Mouse (Mus musculus) spleen, postnatal 36 days (tissue): ENCODE results near the gene 4632433K11Rik.
A peak's percentile ranks its signal among the peaks of the same experiment; 100 is the strongest.
"Not testable (repeated sequence)": the region's sequence is repeated elsewhere in the genome, so short reads cannot be mapped to it uniquely, and the experiment has no call there.

Experiments
- DNase-seq, 2 experiments: peaks; one replicate each; pipeline ENCODE4 v3.0.0; 2022; ENCODE audit warnings: low spot score in 2 of 2, mixed read lengths in 1 of 2

Gene 4632433K11Rik

GRCm38 (mm10) chr7:5033818-5034217 is at the start of gene 4632433K11Rik:
Gene 4632433K11Rik (plus strand): TSS chr7:5034118.
- DNase-seq = no peak

GRCm38 (mm10) chr7:4988250-4988649 is 45.7 kb upstream of the 4632433K11Rik start:
- DNase-seq = no peak

DNA sequence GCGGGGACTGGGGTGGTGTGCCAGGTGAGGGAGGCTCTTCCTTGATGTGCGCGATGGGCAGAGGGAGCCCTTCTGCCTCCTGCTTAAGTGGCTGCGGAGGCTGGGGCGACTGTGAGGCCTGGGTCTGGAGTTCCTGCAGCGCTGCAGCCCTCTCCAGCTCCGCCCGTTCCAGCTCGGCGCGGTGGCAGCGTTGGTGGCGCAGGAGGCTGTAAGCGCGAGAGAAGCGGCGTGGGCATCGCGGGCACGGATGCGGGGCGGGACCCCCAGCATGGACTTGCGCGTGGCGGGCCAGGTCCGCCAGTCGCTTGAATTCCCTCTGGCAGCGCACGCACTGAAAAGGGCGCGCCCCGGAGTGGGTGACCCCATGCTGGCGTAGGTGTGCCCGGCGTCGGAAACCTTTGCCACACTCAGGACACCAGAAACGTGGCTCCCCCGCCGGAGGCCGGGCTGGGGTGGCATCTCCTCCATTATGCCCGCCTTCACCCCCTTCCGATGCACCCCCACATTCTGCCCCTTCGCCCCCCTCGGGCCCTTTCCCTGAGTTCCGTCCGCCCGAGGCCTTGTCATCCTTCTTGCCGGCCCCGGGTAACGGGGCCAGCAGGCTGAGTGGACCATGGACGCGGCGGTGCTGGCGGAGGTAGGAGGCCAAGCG is 40.4 kb upstream of the 4632433K11Rik start:
- no peak for DNase-seq

DNA sequence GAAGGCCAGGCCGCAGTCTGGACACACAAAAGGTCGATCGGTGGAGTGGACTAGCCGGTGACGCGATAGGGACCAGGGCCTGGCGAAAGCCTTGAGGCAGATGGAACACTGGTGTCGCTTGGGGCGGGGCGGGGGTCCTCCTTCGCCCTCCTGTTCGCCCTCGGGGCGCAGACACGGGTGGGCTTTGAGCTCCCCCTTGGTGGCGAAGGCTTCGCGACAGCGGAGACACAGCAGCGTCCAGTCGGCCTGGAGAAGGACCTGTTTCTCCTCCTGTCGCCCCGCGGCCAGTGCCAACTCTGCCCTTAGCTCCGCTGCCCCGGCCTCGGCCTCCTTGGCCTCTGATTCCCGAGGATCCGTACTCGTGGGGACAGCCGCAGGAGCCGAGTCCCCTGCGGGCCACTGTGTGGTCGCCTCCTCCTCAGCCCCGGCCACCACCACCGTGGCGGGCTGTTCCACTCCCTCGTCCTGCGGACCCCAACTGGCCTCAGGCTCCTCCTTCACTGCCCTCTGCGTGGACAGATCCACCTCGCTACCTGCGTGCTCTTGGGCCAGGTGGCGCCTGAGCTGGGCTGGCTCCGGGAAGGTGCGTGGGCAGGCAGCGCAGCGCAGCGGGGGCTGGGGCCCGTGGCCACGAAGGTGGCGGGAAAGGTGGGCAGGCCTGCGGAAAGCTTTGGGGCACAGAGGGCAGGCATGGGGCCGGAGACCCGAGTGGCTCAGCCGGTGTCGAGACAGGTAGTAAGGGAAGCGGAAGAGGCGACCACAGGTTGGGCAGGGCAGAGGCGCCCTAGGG is 39.7 kb upstream of the 4632433K11Rik start:
- DNase-seq = no peak

DNA sequence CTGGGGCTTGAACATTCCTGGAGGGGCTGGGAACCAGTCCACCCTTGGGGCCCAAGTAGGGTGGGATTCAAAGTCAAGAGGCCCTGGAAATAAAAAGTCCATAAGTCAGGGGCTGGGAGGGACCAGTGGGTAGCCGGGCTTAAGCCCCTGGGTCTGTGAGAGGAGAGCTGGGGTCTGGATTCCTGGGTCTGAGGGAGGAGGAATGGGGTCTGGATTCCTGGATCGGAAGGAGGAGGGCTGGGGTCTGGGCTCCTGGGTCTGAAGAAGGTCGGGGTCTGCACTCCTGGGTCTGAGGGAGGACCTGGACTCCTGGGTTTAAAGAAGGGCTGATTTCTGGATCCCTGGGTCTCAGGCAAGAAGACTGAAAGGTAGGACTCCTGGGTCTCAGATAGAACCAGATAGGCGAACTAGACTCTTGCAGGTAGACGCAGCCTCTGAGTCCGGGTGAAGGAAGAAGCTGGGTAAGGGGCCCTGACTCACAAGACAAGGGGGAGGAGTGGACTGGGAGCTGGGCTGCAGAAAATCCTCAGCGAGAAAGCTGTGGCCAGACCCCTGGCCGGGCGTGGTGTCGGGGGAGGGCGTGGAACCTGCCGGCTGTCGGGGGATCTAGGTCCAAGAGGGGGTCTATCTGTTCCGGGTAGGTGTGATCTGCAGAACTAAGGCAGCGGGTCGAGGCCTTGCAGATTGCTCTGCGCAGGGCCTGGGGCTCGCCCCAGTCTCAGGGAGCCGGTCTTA is 38.5 kb upstream of the 4632433K11Rik start:
- no peak for DNase-seq

DNA sequence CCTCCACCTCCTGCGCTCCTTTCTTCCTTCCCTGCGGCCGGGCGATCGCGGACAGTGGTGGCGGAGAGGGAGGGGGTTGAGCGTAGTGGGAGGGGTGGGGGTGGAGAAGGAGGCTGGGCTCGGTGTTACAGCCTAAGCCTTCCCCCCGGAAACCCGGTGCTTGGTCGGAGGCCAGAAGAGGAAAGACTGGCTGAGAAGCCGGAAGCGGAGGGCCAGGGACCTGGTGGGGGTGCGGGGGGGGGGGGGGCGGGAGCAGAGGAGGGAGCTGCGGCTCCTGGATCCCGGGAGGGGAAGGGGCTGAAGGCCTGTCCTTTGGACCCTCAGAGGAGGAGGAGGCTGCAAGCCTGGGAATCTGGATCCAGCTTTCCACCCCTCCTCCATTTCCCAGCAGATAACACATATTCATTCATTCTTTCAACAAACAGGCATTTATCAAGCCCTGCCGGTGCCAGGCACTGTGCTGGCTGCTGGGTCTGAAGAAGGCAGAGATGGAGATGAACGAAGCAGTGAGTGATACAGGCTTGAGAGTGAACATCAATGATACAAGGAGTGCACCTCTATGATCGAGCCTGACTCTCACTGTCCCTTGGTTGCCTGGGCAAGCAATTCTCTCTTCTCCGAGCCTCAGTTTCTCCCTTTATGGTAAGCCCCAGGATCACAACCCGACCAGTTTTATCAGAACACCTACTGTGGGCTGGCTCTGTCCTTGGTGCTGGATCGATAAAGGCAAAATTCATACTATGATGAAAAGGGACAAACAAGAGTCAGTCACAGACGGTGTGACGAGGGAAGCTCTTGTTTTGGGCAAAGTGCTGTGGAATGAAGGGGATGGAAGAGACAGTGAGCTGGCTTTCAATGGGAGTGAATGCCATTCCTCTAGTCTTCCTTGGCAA is 37.7 kb upstream of the 4632433K11Rik start, which contains the start of gene Zfp579:
Gene Zfp579, minus strand, starts transcription at position 156 of the 893 bp plus-strand sequence.
- peak; percentile 67 to 71 for DNase-seq

DNA sequence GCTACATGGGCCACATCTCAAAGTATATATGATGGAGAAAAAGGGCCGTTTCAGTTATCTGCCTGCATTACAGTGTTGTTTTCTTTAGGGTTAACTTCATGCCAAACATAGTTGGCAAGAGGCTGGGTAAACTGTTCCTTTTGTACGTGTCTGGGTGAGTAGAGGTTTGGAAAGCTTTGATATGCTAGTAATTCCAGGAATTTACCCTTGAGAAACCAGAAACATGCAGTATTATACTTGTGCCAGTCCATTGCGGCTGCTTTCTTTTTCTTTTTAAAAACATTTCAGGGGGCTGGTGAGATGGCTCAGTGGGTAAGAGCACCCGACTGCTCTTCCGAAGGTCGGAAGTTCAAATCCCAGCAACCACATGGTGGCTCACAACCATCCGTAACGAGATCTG is 37.0 kb upstream of the 4632433K11Rik start:
- DNase-seq = no peak

DNA sequence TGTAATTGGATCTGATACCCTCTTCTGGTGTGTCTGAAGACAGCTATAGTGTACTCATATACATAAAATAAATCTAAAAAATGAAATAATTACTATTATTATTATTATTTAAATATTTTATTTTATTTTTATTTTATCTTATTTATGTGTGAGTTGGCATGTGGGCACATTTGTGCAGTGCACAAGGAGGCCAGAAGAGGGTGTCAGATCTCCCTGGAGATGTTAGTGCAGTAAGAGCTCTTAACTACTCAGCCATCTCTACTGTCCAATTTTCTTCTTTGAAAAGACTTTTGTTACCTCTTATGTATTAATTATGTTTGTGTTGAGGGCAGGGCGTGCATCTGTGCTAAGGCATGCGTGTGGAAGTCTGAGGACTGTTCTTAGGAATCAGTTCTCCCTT is 34.0 kb upstream of the 4632433K11Rik start:
- no peak for DNase-seq

GRCm38 (mm10) chr7:5002876-5003275 is 31.0 kb upstream of the 4632433K11Rik start:
- not testable (repeated sequence) for DNase-seq

DNA sequence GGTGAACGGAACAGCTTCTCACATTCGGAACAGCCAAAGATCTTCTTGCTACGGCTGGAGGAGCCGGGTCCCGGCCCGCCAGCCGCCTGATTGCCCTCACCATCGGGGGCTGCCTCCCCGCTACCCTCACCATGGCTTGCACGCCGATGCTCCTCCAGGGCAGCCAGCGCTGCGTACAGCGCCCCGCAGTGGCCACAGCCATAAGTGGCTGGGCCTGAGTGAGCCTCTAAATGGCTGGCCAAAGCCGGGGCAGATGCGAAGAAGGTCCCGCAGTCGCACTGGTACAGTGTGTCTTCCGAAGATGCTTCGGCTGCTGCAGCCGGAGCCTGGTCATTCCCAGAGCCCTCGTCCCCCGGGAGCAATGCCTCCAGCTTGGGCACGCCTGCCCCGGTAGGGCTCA is 25.7 kb upstream of the 4632433K11Rik start:
- DNase-seq = no peak

- DNase-seq = no peak
Observed at GRCm38 (mm10) chr7:5012681-5013513, 21.0 kb upstream of the 4632433K11Rik start.

DNA sequence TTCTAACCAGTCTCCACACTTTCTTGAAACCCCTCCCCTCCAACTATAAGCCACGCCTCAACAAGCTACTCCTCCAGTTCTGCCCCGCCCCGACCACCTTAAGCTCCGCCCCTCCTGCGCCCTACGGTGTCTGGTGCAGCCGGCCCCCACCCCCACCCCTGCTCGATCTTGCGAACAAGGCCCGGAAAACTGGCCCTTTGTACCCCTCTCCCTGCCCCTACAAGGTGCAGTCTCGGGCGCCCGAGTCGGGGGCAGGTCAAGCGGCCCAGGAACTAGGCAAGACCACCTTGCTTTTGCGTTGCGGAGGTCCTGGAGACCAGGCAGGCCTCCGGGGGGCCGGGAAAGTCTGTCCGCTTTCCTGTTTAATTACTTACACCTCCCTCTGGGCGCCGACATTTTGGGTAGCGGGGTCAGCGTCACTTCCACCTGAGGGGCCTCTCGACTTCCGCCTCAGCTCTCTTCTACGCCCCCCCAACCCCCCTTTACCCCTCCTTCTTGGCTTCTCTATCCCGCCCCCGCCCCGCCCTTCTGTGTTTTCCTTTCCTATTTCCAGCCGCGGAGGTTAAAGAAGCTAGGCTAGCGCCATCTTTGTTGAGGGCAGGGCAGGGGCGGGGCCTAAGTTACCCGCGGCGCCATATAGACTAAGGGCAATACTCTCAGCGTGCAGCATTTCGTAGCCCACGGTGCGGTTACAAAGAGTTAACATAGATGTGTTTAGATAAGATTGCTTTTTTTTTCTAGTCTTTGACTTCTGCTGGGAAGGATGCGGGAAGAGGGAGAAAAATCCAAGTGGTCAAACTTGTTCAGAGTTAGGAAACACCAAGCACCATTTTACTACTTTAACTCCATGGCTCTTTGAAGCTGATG is 19.4 kb upstream of the 4632433K11Rik start, which contains the start of the genes Zfp524 and Fiz1:
Gene Zfp524, plus strand, starts transcription at position 165 of the 867 bp plus-strand sequence.
Gene Fiz1, minus strand, starts transcription at position 447 of the 867 bp plus-strand sequence.
- peak; percentile 94 for DNase-seq

DNA sequence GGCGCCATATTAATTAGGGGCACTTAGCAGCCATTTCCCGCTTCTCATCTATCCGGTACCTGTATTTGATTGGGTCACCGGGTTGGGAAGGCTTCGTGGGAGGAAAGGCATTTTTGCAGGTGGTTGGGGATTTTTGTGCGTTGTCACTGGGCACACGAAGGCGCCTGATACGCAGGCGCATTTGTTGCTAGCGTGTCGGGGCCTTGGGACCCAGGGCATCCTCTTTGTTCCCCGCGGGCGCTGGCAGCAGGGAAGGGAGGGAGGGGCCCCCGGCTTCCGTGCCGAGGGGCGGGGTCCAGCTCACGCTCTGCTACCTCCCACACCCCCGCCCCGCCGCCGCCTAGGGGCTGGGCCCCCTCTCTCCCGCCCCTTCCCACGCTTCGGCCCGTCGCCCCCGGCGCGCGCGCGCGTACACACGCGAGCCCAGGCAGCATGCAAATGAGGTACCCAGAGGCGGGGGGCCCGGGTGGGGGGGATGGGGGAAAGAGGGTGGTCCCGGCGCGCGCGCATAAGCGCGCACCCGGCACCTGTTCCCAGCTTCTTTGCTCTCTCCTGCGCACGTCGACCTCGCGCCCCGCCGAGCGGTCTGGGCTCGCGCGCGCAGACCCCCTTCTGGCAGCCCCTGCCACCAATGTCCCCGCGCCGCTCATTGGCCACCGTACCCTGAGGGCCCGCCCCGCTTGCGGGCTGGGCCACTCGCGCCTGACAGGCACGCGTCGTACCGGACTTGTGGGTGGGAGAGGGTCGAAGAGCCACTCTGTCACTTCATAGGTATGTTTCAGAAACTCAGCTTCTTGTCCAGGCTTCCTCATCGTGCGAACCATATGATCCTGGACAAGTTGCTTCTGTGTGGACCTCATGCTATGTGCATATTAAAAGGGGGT is 18.6 kb upstream of the 4632433K11Rik start, which contains the start of gene Gm44973:
Gene Gm44973, plus strand, starts transcription at position 379 of the 884 bp plus-strand sequence.
- DNase-seq = peak; percentile 92 to 93

DNA sequence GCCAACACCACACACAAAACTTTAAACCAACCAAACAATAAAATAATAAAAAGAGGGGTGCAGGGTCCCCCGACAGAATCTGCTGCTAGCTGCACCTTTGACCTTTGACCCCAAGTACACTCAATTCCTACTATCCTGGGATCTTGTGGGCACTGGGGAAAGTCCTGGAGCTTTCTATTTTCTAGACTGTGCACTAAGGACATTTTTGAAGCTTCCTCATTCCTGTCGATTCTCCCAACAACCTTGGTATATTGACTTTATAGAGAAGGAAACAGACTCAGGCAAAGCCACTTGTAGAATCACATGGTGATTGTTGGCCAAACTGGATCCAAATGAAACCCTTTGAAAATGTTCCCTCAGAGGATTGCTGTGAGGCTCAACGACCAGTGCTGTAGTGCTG is 17.9 kb upstream of the 4632433K11Rik start:
- no peak for DNase-seq

GRCm38 (mm10) chr7:5016920-5017319 is 17.0 kb upstream of the 4632433K11Rik start:
- no peak for DNase-seq

DNA sequence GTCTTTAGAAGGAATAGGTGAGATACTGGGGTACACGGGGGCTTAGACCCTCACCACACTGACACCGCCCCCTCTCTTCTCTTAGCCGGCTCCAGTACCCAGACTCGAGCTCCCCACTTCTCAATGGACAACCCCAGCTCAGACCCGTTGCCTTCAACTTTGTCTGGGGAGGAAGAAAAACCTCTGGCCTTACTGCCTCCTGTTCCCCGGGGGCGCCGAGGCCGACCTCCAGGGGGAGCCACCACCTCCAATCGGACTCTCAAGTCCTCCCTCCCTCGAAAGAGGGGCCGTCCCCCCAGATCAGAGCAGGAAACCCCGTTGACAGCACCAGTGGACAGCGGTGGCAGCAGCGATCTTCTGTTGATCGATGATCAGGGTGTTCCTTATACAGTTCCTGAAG is 16.6 kb upstream of the 4632433K11Rik start:
- no peak for DNase-seq

DNA sequence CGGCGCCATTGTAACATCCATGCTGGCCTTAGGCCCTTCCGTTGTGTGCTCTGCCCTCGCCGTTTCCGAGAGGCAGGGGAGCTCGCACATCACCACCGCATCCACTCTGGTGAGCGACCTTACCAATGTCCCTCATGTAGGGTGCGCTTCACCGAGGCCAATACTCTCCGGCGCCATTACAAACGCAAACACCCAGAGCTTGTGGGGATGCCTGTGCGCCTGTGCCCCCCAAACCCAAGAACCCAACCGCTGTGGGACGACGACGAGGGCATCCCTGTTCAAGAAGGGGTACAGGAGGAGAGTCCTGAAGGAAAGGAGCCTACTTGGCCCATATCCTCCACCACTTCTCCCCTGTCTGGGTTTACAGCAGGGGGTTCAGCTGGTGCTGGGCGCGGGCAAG is 16.0 kb upstream of the 4632433K11Rik start:
- no peak for DNase-seq

DNA sequence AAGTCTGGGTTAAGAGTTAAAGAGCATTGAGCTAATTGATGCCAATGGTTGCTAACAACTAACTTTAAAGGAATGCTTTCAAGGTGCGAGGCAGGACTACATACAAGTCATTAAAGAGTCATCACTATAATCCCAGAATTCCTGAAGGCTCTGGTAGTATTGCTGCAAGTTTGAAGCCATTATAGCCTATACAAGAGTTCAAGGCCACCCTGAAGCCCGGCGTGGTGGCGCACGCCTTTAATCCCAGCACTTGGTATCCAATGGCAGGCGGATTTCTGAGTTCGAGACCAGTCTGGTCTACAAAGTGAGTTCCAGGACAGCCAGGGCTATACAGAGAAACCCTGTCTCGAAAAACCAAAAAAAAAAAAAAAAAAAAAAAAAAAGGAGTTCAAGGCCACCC is 14.3 kb upstream of the 4632433K11Rik start:
- not testable (repeated sequence) for DNase-seq
